ENCODE assay signal across 30 mouse cellular contexts in the genomic region with DNA sequence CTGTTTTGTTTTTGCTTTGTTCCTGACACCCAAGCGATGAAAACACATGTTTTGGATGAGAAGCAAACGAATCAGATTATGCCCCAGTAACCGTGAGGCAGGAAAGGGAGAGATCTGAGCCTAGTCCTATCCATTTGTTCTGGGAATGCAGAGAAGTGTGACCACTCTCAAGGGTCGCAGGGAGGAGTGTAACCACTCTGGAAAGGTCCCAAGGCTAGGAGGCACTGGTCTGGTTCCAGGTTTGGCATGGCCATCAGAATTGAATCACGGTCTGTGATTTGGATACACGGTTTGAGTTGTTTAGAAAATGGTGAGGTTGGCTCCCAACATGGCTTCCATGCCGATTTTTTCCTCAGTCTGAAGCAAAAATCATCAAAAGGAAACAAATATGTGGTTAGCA. TPM values are rescaled to one million over a fixed set of nuclear protein-coding genes. Genes with fewer than 3 reads are reported as not detected.
DNase-seq lines count a peak whose midpoint lies in the region; ATAC-seq lines count a peak whose summit lies in the region.
"Had no signal": no experiment of that assay in that cellular context is flagged by ENCODE, and none has a peak within 500 bp of the region (broad histone marks: within the 10 kb centered on the region; RNA-seq: fewer than 3 reads in every experiment).

No protein-coding gene starts in this region.

- no peaks in the 10 kb centered on the region for H3K9me3 ChIP-seq in kidney, embryonic 16.5 days (ENCODE audit: low read length)
- H3K9me3 ChIP-seq: forebrain, embryonic 10.5 days; forebrain, embryonic 13.5 days; heart, embryonic 13.5 days; hindbrain, embryonic 12.5 days; hindbrain, embryonic 15.5 days had no signal

- no peaks in the 10 kb centered on the region for H3K27me3 ChIP-seq in kidney, embryonic 16.5 days (ENCODE audit: insufficient read depth, low read length)
- H3K27me3 ChIP-seq: forebrain, embryonic 13.5 days; heart, embryonic 13.5 days; hindbrain, embryonic 12.5 days; hindbrain, embryonic 15.5 days had no signal

- peak overlapping the region; percentile 10; the same call in 1 of the 2 replicates for H3K4me2 ChIP-seq in kidney, embryonic 16.5 days (replicated peaks; ENCODE audit: low read depth, low read length)
- H3K4me2 ChIP-seq: forebrain, embryonic 13.5 days; hindbrain, embryonic 12.5 days had no signal

- intact Hi-C loops in heart, postnatal 25 days (cut with DNase I): no loop called here

- peaks cover 7% of the 10 kb centered on the region; the same call in 1 of the 2 replicates for H3K4me1 ChIP-seq in kidney, embryonic 16.5 days (ENCODE audit: insufficient read depth, low read length)
- H3K4me1 ChIP-seq: forebrain, embryonic 13.5 days; hindbrain, embryonic 12.5 days; hindbrain, embryonic 15.5 days had no signal

- no peak overlapping the region for H3K9ac ChIP-seq in kidney, embryonic 16.5 days (replicated peaks; ENCODE audit: low read length)
- H3K9ac ChIP-seq: forebrain, embryonic 13.5 days; hindbrain, embryonic 12.5 days; hindbrain, embryonic 15.5 days had no signal

- H3K4me3 ChIP-seq in kidney, embryonic 16.5 days (ENCODE audit: low read length): no peak overlapping the region
- H3K4me3 ChIP-seq: forebrain, embryonic 10.5 days; forebrain, embryonic 13.5 days; hindbrain, embryonic 12.5 days; hindbrain, embryonic 15.5 days had no signal

- WGBS in kidney, embryonic 16.5 days: 54% methylated on average over 7 of the region's 7 CpGs

- peak; percentile 74 for DNase-seq in heart, adult 11 months
- DNase-seq in heart, postnatal 25 days (ENCODE audit: low spot score): no peak
- DNase-seq in kidney, postnatal 36 days: no peak
- peak; percentile 34 for DNase-seq in Muller cell, postnatal 12 days (ENCODE audit: inconsistent ontology term)
- DNase-seq in thymus, postnatal 14 days: no peak
- DNase-seq: adrenal gland, adult 8-10 months; adrenal gland, postnatal 25 days; cerebellum, adult 11-12 months; cerebellum, adult 8-10 months; cerebellum, postnatal 25 days; gastrocnemius, postnatal 10 days; heart, postnatal 14 days had no signal

- H3K27ac ChIP-seq in kidney, embryonic 16.5 days (ENCODE audit: low read length): no peak overlapping the region
- H3K27ac ChIP-seq: forebrain, embryonic 10.5 days; forebrain, embryonic 13.5 days; heart, embryonic 13.5 days; hindbrain, embryonic 12.5 days; hindbrain, embryonic 15.5 days had no signal

- no peak for ATAC-seq in kidney, embryonic 16.5 days (ENCODE audit: low FRiP score, low TSS enrichment)
- ATAC-seq: activated CD4-positive, CD25-positive, alpha-beta regulatory T cell, adult 4 months; CD4-positive, CD25-positive, alpha-beta regulatory T cell, adult 4 months; forebrain, embryonic 13.5 days; forebrain, embryonic 16.5 days; inflammation-experienced regulatory T-cells, adult 6 months; intestine, embryonic 16.5 days had no signal

- no peaks in the 10 kb centered on the region for H3K36me3 ChIP-seq in kidney, embryonic 16.5 days (ENCODE audit: insufficient read depth, low read length)
- H3K36me3 ChIP-seq: forebrain, embryonic 10.5 days; heart, embryonic 13.5 days; hindbrain, embryonic 12.5 days; hindbrain, embryonic 15.5 days had no signal

RNA-seq across cellular contexts. Expression of gene Tmcc3, which starts 30.5 kb away (rescaled TPM):
- total RNA-seq in heart, postnatal 25 days (2021): 10 to 100 TPM; 24.6 to 34.6 TPM
- 8.0 and 9.2 TPM in 2 replicates for polyA plus RNA-seq in kidney, embryonic 16.5 days (2015; fragmentation: Nextera tagmentation; extraction: Ambion mirVana)

RNA-seq across cellular contexts. Expression of gene Gm4792, which starts 43.8 kb away (rescaled TPM):
- not detected for total RNA-seq in heart, postnatal 25 days (2021)
- not detected in 2 replicates for polyA plus RNA-seq in kidney, embryonic 16.5 days (2015; fragmentation: Nextera tagmentation; extraction: Ambion mirVana)
- total RNA-seq: adrenal gland, adult 8-10 months; adrenal gland, postnatal 25 days; common myeloid progenitor, adult 5-6 weeks; gastrocnemius, postnatal 10 days; gastrocnemius, postnatal 36 days; granulocyte monocyte progenitor cell, adult 5-6 weeks; heart, postnatal 14 days; hematopoietic stem cell, adult 5-6 weeks; MEL had no signal
- polyA plus RNA-seq: activated CD4-positive, CD25-positive, alpha-beta regulatory T cell, adult 4 months; C2C12; CD4-positive, CD25-positive, alpha-beta regulatory T cell, adult 4 months; embryonic facial prominence, embryonic 14.5 days; forebrain, embryonic 16.5 days; heart, embryonic 13.5 days; inflammation-experienced regulatory T-cells, adult 6 months; intestine, embryonic 16.5 days had no signal

Comparison
In these comparisons a context has a peak if more than half of its experiments do, and no peak if none do; other contexts are left out.
1. DNase-seq: peak in heart, adult 11 months (single experiment) and Muller cell, postnatal 12 days (single experiment); none in heart, postnatal 25 days (single experiment), kidney, postnatal 36 days (0 of 2) and thymus, postnatal 14 days (single experiment).